Mouse (Mus musculus) mouse trophoblast stem cell (cell line): Measurements from ENCODE around the gene 4930415L06Rik.

Experiments
- in situ Hi-C, 2 experiments: fragments of 300-500 bp; cut with MseI, MboI; formaldehyde crosslinking; loops; 2 replicates in 1 of 2; 3 replicates in 1 of 2; pipeline ENCODE4 v1.15.1; 2025

The 4930415L06Rik gene

GRCm38 (mm10) chrX:89932752-89933151 is at the start of gene 4930415L06Rik:
Gene 4930415L06Rik, minus strand, starts transcription at chrX:89932852.
- in situ Hi-C loops = no loop called here

- in situ Hi-C loops = no loop called here
Measured at GRCm38 (mm10) chrX:89978621-89979020, 46.0 kb upstream of the 4930415L06Rik start.

- in situ Hi-C loops = no loop called here
Measured at GRCm38 (mm10) chrX:89904871-89905270, 27.8 kb downstream of the 4930415L06Rik start.
